Mouse (Mus musculus): ENCODE data around the gene Afmid.

Afmid gene
- long read RNA-seq, experiment 1, partial matches to known transcripts = 1 of 5 reads
- long read RNA-seq, experiment 1, other reads (novel, unspliced or antisense) = 3 of 5 reads
- long read RNA-seq, experiment 2, partial matches to known transcripts = 2 of 9 reads
- long read RNA-seq, experiment 2, other reads (novel, unspliced or antisense) = 2 of 9 reads

DNA sequence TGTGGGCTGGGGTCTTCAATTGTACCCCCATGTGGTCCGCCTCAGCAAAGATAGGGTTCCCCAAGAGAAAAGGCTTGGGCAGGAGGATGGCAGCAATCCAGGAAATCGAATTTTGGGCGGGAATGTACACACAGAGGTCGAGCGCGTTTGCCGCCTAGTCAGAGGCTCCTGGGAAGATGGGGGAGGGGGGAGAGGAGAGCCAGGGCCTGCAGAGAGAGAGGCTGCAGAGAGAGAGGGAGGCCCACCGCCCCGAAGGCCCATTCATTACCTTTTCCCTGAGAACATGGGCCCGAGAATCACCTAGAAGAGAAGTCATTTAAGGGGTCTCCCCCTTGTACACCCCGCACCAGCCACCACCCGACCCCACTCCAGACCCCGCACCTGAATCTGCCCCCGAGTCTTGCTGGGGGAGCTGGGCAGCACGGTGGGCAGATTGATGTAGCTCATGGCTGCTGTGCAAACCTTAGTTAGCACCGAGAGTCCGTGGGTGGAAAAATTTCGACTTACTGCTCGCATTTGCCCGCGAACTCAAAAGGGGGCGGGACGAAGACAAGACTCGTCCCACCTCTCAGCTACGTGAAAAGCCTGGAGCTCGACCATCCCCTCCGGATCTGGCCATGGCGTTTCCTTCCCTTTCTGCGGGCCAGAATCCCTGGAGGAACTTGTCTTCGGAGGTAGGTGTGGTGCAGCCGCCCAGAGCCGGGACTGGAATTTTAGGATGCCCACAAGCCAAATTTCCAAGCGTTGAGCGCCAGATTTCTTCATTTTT, at the start of gene Afmid, which contains the start of gene Tk1:
Gene Afmid, plus strand, starts transcription at position 592 of the 769 bp plus-strand sequence.
Gene Tk1, minus strand, starts transcription at position 760 of the 769 bp plus-strand sequence.
- intact Hi-C loops (cut with DNase I) = loop anchor here (10.0 kb wide), 1 partner anchor 441 kb away; no protein-coding TSS in a partner anchor

- intact Hi-C loops (cut with DNase I) = no loop called here
These were observed 49.5 kb upstream of the Afmid start for GRCm38 (mm10) chr11:117776085-117776792.

GRCm38 (mm10) chr11:117777111-117777510, 48.6 kb upstream of the Afmid start:
- intact Hi-C loops (cut with DNase I) = no loop called here

DNA sequence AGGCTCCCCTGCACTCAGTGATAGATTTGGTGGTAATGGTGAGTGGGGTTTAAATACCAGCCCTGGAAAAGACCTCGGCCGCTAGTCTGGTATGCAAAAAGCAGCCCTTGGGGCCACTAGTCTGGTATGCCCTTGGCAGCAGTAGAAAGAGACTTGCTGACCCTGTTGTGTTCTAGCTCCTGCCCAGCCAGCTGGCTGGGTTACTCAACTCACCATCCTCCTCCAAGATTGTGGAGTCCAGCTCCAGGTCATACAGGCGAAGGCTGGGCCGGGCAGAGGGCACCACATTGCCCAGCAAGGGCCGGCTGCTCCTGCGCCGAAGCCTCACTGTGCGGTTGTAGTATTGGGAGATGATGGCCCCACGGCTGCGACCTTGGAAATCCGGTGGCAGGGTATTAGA, 47.7 kb upstream of the Afmid start:
- intact Hi-C loops (cut with DNase I) = no loop called here

GRCm38 (mm10) chr11:117778851-117779433, 46.8 kb upstream of the Afmid start:
- intact Hi-C loops (cut with DNase I) = no loop called here

DNA sequence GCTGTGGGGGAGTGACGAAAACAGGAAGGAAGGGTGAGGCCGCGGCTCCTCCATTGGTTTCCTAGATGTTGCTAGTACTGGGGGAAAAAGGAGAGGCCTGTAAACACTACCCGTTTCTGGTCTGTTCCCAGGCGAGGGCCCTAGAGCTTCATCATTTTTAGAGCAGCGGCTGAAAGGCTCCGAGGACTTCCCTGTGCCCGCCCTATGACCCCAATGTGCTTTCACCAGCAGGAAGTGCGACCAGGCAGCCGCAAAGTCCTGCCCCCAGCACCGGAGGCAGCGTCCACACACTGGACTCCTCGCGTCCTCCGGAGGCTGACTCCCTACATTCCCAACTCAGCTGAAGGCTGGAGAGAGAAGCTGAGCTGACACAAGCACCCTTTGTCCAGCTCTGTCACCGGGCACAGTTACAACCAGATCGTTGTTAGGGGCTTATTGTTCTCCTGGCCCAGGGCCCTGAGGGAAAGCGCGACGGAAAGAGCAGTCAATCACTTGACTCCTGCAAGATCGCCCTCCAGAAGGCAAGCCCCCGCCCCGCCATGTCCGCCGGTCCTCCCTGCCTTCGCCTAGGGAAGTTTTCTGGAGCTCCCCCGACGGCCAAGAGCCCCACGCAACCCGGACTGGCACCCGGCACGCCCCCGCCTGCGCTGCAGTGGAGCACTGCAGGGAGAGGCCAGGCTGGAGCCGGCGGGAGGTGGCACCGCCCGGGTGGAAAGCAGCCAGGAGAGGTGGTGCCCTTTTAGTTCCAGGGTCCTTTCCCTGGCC, 46.1 kb upstream of the Afmid start:
- intact Hi-C loops (cut with DNase I) = loop anchor here (5.0 kb wide), 1 partner anchor 37 kb away; no protein-coding TSS in a partner anchor

GRCm38 (mm10) chr11:117780199-117780515, 45.6 kb upstream of the Afmid start:
- intact Hi-C loops (cut with DNase I) = loop anchor here (5.0 kb wide), 1 partner anchor 38 kb away; no protein-coding TSS in a partner anchor

- intact Hi-C loops (cut with DNase I) = loop anchor here (5.0 kb wide), 1 partner anchor 38 kb away; no protein-coding TSS in a partner anchor
These were observed 45.1 kb upstream of the Afmid start for GRCm38 (mm10) chr11:117780582-117781111.

GRCm38 (mm10) chr11:117781199-117781821, 44.4 kb upstream of the Afmid start:
- intact Hi-C loops (cut with DNase I) = loop anchor here (5.0 kb wide), 1 partner anchor 39 kb away; no protein-coding TSS in a partner anchor

- intact Hi-C loops (cut with DNase I) = loop anchor here (5.0 kb wide), 1 partner anchor 40 kb away; no protein-coding TSS in a partner anchor
These were observed 43.6 kb upstream of the Afmid start, which contains the start of the genes Tmc8 and Tmc6 for GRCm38 (mm10) chr11:117781993-117782704. TSS of gene Tmc8 (plus strand) at chr11:117782076. TSS of gene Tmc6 (minus strand) at chr11:117782198.

GRCm38 (mm10) chr11:117782705-117783034, 43.1 kb upstream of the Afmid start:
- intact Hi-C loops (cut with DNase I) = loop anchor here (5.0 kb wide), 1 partner anchor 40 kb away; no protein-coding TSS in a partner anchor

DNA sequence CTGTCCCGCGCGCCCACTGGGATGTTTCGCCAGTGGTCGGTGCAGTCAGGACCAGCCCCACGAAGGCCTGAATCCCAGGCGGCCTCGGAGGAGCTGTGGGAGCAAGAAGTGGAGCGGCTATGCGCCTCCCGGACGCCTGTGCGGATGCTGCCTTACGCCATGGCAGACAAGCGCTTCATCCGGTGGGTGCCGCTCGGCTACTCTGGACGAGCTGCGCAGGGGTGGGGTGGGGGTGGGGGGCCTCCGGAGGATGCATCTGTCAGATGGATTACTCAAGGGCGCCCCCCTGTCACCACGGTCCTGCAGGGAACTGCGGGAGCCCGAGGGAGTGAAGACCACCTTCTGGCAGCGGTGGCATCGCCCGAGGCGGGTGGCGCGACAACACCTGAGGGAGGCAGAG, 42.6 kb upstream of the Afmid start:
- intact Hi-C loops (cut with DNase I) = loop anchor here (5.0 kb wide), 1 partner anchor 41 kb away; no protein-coding TSS in a partner anchor

- intact Hi-C loops (cut with DNase I) = loop anchor here (5.0 kb wide), 1 partner anchor 41 kb away; no protein-coding TSS in a partner anchor
These were observed 41.9 kb upstream of the Afmid start for GRCm38 (mm10) chr11:117783683-117784309.

DNA sequence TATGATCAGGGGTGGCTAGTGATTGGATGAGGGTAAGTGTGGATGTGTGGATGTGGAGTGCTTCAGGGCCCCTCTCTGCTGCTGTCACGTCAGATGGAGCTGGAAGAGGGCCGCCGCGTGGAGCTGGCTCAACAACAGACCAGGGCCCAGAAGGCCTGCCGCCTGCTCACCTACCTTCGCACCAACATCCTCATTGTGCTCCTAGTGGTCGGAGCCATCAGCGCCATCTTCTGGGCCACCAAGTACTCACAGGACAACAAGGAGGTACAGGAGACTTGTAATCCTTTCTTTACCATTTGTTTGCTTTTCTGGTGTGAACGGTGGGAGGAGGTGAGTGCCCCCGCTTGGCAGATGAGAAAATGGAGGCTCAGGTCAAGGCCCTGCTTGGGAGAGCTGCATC, 39.4 kb upstream of the Afmid start:
- intact Hi-C loops (cut with DNase I) = loop anchor here (2.0 to 5.0 kb wide), 2 partner anchors 36 to 77 kb away; no protein-coding TSS in a partner anchor

GRCm38 (mm10) chr11:117788481-117788880, 37.2 kb upstream of the Afmid start:
- intact Hi-C loops (cut with DNase I) = loop anchor here (5.0 kb wide), 1 partner anchor 34 kb away; no protein-coding TSS in a partner anchor

GRCm38 (mm10) chr11:117790286-117790685, 35.4 kb upstream of the Afmid start:
- intact Hi-C loops (cut with DNase I) = no loop called here

DNA sequence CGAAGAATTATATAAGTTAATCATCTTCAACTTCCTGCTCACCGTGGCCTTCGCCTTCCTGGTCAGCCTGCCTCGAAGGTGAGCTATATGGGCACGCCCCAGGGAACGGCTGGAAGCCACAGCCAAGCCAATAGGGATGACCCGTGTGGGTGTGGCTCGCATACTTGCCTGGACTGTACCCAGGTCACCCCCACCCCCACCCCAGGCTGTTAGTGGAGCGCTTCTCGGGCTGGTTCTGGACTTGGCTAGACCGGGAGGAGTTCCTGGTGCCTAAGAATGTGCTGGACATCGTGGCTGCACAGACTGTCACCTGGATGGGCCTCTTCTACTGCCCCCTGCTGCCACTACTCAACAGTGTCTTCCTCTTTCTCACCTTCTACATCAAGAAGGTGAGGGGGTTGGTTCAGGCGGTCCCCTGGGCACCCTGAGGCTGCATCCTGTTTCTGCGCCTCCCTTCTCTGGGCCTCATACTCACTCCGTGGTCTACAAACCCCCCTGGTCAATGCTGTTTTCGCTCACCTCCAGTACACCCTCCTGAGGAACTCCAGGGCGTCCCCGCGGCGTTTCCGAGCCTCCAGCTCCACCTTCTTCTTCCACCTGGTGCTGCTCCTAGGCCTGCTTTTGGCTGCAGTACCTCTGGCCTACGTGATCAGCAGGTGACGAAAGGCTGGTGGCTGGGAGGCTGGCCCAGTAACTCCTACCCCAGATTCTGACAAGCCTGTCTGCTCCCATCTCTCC, 34.9 kb upstream of the Afmid start:
- intact Hi-C loops (cut with DNase I) = no loop called here

- intact Hi-C loops (cut with DNase I) = no loop called here
These were observed 34.3 kb upstream of the Afmid start for GRCm38 (mm10) chr11:117791441-117791761.
